In the genomic region with DNA sequence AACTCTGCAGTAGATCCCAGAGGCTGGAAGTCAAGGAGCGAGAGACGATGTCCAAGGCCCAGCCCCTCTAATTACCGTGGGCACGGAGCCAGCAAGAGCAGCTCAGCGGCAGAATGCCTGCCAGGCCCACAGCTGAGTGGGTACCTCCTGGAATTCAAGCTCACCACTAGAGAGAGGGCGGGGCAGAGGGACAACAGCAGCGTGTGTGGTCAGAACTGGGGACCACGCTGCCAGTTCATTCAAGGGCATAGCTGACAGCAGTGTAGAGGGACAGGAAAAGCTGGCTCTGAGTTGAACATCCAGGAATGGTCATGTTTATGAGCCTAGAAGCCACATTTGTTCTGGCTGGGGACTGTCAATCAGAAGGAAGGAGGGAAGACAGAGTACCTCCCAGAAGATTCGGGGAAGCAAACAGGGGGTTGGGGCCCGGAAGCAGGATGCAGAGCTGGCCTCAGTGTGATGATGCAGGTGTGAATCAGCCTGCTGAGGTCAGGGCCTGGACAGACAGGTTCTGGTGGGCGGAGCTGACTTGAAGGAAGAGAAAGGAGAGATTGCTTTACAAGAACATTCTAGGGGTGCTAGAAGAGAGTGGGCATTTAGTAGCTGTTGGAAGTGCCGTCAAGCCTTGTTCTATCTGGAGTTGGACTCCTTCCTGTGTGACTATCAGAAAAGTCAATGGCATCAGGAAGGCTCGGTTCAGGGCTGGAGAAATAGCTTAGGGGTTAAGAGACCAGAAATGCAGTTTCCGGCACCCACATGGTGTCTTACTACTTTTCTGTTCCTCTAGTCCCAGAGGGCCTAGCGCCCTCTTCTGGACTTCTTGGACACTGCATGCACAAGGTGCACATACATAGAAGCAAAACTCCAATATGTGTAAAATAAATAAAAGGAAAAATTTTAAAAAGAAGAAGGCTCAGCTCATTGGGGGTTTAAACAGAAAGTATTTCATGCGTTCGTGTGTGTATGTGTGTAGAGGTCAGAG, we compare ENCODE assay signal across 8 mouse cellular contexts. TPM values are rescaled to one million over a fixed set of nuclear protein-coding genes. Genes with fewer than 3 reads are reported as not detected.
DNase-seq lines count a peak whose midpoint lies in the region; ATAC-seq and TF ChIP-seq lines count a peak whose summit lies in the region.

No protein-coding gene starts in this region.

- 66% methylated on average over 17 of the region's 17 CpGs for WGBS in kidney, embryonic 14.5 days
- WGBS in small intestine, adult 2 months, result 43% methylated on average over 17 of the region's 17 CpGs
- 72% methylated on average over 17 of the region's 17 CpGs for WGBS in midbrain, embryonic 15.5 days

- no peak overlapping the region for H3K27ac ChIP-seq in kidney, embryonic 14.5 days (ENCODE audit: low read depth, low read length)
- H3K27ac ChIP-seq in small intestine, adult 2 months (ENCODE audit: insufficient read depth, low read depth, low read length), result no peak overlapping the region
- no peak overlapping the region for H3K27ac ChIP-seq in midbrain, embryonic 15.5 days

- no peaks in the 10 kb centered on the region for H3K4me1 ChIP-seq in kidney, embryonic 14.5 days (ENCODE audit: control insufficient read depth, insufficient read depth, low read length)
- peaks cover 6% of the 10 kb centered on the region; the same call in 1 of the 2 replicates for H3K4me1 ChIP-seq in small intestine, adult 2 months (ENCODE audit: control insufficient read depth, insufficient read depth, insufficient read length, low read length)
- H3K4me1 ChIP-seq in midbrain, embryonic 15.5 days, result no peaks in the 10 kb centered on the region

- no peak for TF ChIP-seq POLR2A in small intestine, adult 2 months (IDR thresholded peaks at IDR 0.05; ENCODE audit: low read depth, low read length)

- peak; percentile 11; the same call in 1 of the 2 replicates for TF ChIP-seq CTCF in small intestine, adult 2 months (IDR thresholded peaks at IDR 0.05; ENCODE audit: extremely low read depth, insufficient read length, insufficient replicate concordance, low read depth, low read length)

- no peak overlapping the region for H3K4me2 ChIP-seq in kidney, embryonic 14.5 days (replicated peaks; ENCODE audit: low read depth, low read length)
- no peak overlapping the region for H3K4me2 ChIP-seq in midbrain, embryonic 15.5 days

- no peak overlapping the region for H3K4me3 ChIP-seq in kidney, embryonic 14.5 days (ENCODE audit: low read length)
- H3K4me3 ChIP-seq in small intestine, adult 2 months (ENCODE audit: low read depth, low read length), result no peak overlapping the region
- no peak overlapping the region for H3K4me3 ChIP-seq in midbrain, embryonic 15.5 days

- no peak overlapping the region for H3K9ac ChIP-seq in kidney, embryonic 14.5 days (ENCODE audit: low read depth, low read length)
- no peak overlapping the region for H3K9ac ChIP-seq in midbrain, embryonic 15.5 days

- peak; percentile 45 to 69 for DNase-seq in cerebellum, postnatal 14 days
- no peak for DNase-seq in cerebellum, adult 11 months
- peak; percentile 46 to 55 for DNase-seq in right cerebral cortex, postnatal 10 days (ENCODE audit: low spot score in 2 of 2)
- no peak for DNase-seq in right cerebral cortex, postnatal 36 days (ENCODE audit: low spot score in 2 of 2)
- DNase-seq in natural killer cell, adult 2 months (ENCODE audit: low spot score in 2 of 2), result no peak

- H3K9me3 ChIP-seq in kidney, embryonic 14.5 days (ENCODE audit: control insufficient read depth, low read length), result no peaks in the 10 kb centered on the region
- H3K9me3 ChIP-seq in midbrain, embryonic 15.5 days, result no peaks in the 10 kb centered on the region

- H3K27me3 ChIP-seq in kidney, embryonic 14.5 days (ENCODE audit: control insufficient read depth, insufficient read depth, low read length), result no peaks in the 10 kb centered on the region
- 0 out of 2 replicates have a peak, but pooled peaks cover 2% of the 10 kb centered on the region for H3K27me3 ChIP-seq in small intestine, adult 2 months (ENCODE audit: control insufficient read depth, insufficient read depth, low read length)
- no peaks in the 10 kb centered on the region for H3K27me3 ChIP-seq in midbrain, embryonic 15.5 days (replicated peaks)

- 0 out of 2 replicates have a peak, but pooled peaks have one; percentile 32 for ATAC-seq in kidney, embryonic 14.5 days (ENCODE audit: low FRiP score, low TSS enrichment)
- ATAC-seq in midbrain, embryonic 15.5 days (replicated peaks), result no peak

- no peaks in the 10 kb centered on the region for H3K36me3 ChIP-seq in kidney, embryonic 14.5 days (ENCODE audit: control insufficient read depth, insufficient read depth, low read length)
- H3K36me3 ChIP-seq in small intestine, adult 2 months (ENCODE audit: control insufficient read depth, insufficient read depth, low read length), result no peaks in the 10 kb centered on the region
- H3K36me3 ChIP-seq in midbrain, embryonic 15.5 days (replicated peaks), result no peaks in the 10 kb centered on the region

RNA-seq across cellular contexts. Expression of a gene that starts 37.5 kb away (rescaled TPM):
- polyA plus RNA-seq in kidney, embryonic 14.5 days (2014; fragmentation: Nextera tagmentation; extraction: Ambion mirVana), result 5.1 and 12.3 TPM in 2 replicates
- polyA plus RNA-seq in small intestine, adult 2 months (2012; rRNA removed), result 10.2 and 26.8 TPM in 2 replicates
- polyA plus RNA-seq in midbrain, embryonic 15.5 days (2015; fragmentation: Nextera tagmentation; extraction: Ambion mirVana), result 11.2 and 13.2 TPM in 2 replicates

Comparison
In these comparisons a context has a peak if more than half of its experiments do, and no peak if none do; other contexts are left out.
1. DNase-seq: peak in cerebellum, postnatal 14 days (2 of 2) and right cerebral cortex, postnatal 10 days (2 of 2); none in cerebellum, adult 11 months (single experiment), right cerebral cortex, postnatal 36 days (0 of 2) and natural killer cell, adult 2 months (0 of 2).